Mouse (Mus musculus) heart, embryonic 14.5 days (tissue): ENCODE results near the gene Mtif3. TPM values are rescaled to one million over a fixed set of nuclear protein-coding genes. Genes with fewer than 3 reads are reported as not detected.

ENCODE experiments used
- ATAC-seq: fragments of 200-750 bp; cut with Nextera tagmentation; 2 replicates; pipeline ENCODE4 v1.8.0; 2017; ENCODE audit warnings: low read depth, moderate TSS enrichment; ENCODE audit not compliant: insufficient number of reproducible peaks, insufficient read depth, low FRiP score
- H3K27ac ChIP-seq, 2 experiments: fragments of 200-500 bp in 1 of 2; fragments of 300-500 bp in 1 of 2; sonication (generic) in 1 of 2; replicated peaks in 1 of 2; 2 replicates each; pipeline ENCODE4 v1.5.1; 2012 to 2014; ENCODE audit warnings: low read depth in 2 of 2, low read length in 2 of 2, control low read depth in 1 of 2, mild to moderate bottlenecking in 1 of 2, mixed read lengths in 1 of 2; ENCODE audit not compliant: control insufficient read depth in 1 of 2, insufficient read depth in 1 of 2
- H3K27me3 ChIP-seq: fragments of 300-500 bp; sonication (generic); 2 replicates; pipeline ENCODE4 v1.6.1; 2014; ENCODE audit warnings: mild to moderate bottlenecking, low read length, control low read depth; ENCODE audit not compliant: control insufficient read depth, insufficient read depth
- H3K36me3 ChIP-seq: fragments of 300-500 bp; sonication (generic); 2 replicates; pipeline ENCODE4 v1.6.1; 2014; ENCODE audit warnings: mild to moderate bottlenecking, control low read depth, low read length, mixed read lengths; ENCODE audit not compliant: control insufficient read depth, insufficient read depth
- H3K4me1 ChIP-seq, 2 experiments: fragments of 200-500 bp in 1 of 2; fragments of 300-500 bp in 1 of 2; sonication (generic) in 1 of 2; 2 replicates each; pipeline ENCODE4 v1.6.1; 2012 to 2014; ENCODE audit warnings: low read length in 2 of 2, control low read depth in 1 of 2, mixed read lengths in 1 of 2; ENCODE audit not compliant: control insufficient read depth in 2 of 2, insufficient read depth in 2 of 2
- H3K4me2 ChIP-seq: fragments of 300-500 bp; sonication (generic); 2 replicates; pipeline ENCODE4 v1.6.1; 2014; ENCODE audit warnings: mild to moderate bottlenecking, low read length
- H3K4me3 ChIP-seq, 2 experiments: fragments of 200-500 bp in 1 of 2; fragments of 300-500 bp in 1 of 2; sonication (generic) in 1 of 2; 2 replicates each; pipeline ENCODE4 v1.5.1; 2012 to 2014; ENCODE audit warnings: low read length in 2 of 2, mild to moderate bottlenecking in 2 of 2, control low read depth in 1 of 2, low read depth in 1 of 2, moderate library complexity in 1 of 2; ENCODE audit not compliant: control insufficient read depth in 1 of 2, insufficient read depth in 1 of 2
- H3K9ac ChIP-seq: fragments of 300-500 bp; sonication (generic); 2 replicates; pipeline ENCODE4 v1.6.1; 2014; ENCODE audit warnings: mild to moderate bottlenecking, low read length
- H3K9me3 ChIP-seq: fragments of 300-500 bp; sonication (generic); 2 replicates; pipeline ENCODE4 v1.6.1; 2016; ENCODE audit warnings: low read length, control low read depth; ENCODE audit not compliant: control insufficient read depth
- WGBS: fragments of 180-500 bp; shearing (Covaris S2); extraction: QIAGEN DNeasy Blood & Tissue Kit; methylation state at CpG from one replicate; pipeline ENCODE4 v1.1.7; 2014; 5-methylcytosine and 5-hydroxymethylcytosine counted together
- polyA plus RNA-seq: library from polyadenylated mRNA; unstranded; fragments of >200 nt; fragmentation: Nextera tagmentation; extraction: Ambion mirVana; gene quantifications from 2 replicates; pipeline ENCODE4 v1.2.1, GENCODE M21; 2014

The Mtif3 gene
- polyA plus RNA-seq, 1 experiment from 2014 or later = 23.8 TPM

GRCm38 (mm10) chr5:146904404-146904803 lies 59.2 kb downstream of the Mtif3 start:
- Histone ChIP-seq H3K9ac (no peak overlapping the region), H3K4me3 (no peak overlapping the region), H3K27ac (no peak overlapping the region), H3K9me3 (no peaks in the 10 kb centered on the region), H3K4me2 (no peak overlapping the region), H3K4me1 (peaks cover 0 to 2% of the 10 kb centered on the region in 2 experiments; a peak in 1 of 4 replicates), H3K36me3 (no peaks in the 10 kb centered on the region), H3K27me3 (no peaks in the 10 kb centered on the region)
- WGBS = 21% methylated on average over 8 of the region's 8 CpGs
- ATAC-seq = 0 out of 2 replicates have a peak, but pooled peaks have one; percentile 22

Other genes with a start within 250 kb of the Mtif3 start
- gene Usp12, start 168.8 kb downstream of the Mtif3 start, polyA plus RNA-seq = 8.6 and 8.9 TPM in 2 replicates
- 410 and 435 TPM in 2 replicates for gene Rpl21, start 130.9 kb downstream of the Mtif3 start, polyA plus RNA-seq
- gene Rasl11a, start 118.7 kb downstream of the Mtif3 start, polyA plus RNA-seq = 9.1 and 9.9 TPM in 2 replicates
- gene Gtf3a, start 15.1 kb downstream of the Mtif3 start, polyA plus RNA-seq = 74.5 and 75.4 TPM in 2 replicates
- gene Lnx2, start 112.8 kb upstream of the Mtif3 start, polyA plus RNA-seq = 13.0 TPM in 2 replicates
- 97.6 and 99.3 TPM in 2 replicates for gene Polr1d, start 113.2 kb upstream of the Mtif3 start, polyA plus RNA-seq
- gene Gsx1, start 224.9 kb upstream of the Mtif3 start, polyA plus RNA-seq = not detected in 2 replicates